Mouse (Mus musculus) testis, postnatal 10 days (tissue): Measurements from ENCODE around the gene Grin3b.

Experiments
- DNase-seq: peaks from one replicate; pipeline ENCODE4 v3.0.0; 2021; ENCODE audit warnings: low spot score

Grin3b gene

DNA sequence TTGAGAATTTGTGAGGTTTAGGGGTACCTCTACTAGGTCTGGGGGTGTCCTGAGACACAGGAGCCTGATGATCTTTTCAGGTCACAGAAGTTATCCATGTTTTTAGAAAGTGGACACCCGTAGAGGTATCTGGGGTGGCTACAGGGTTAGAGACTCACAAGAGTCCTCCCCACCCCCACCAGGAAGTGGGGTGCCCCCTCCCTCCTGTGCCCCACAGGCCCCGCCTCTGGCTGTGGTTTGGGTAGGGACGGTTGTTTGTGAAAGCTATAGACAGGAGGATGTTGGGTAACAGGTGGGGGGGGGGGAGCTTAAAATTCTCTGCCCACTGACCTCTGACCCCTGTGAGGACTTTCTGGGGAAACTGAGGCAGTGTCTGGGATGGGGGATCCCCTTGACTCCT lies 46.8 kb downstream of the Grin3b start:
- DNase-seq: no peak

DNA sequence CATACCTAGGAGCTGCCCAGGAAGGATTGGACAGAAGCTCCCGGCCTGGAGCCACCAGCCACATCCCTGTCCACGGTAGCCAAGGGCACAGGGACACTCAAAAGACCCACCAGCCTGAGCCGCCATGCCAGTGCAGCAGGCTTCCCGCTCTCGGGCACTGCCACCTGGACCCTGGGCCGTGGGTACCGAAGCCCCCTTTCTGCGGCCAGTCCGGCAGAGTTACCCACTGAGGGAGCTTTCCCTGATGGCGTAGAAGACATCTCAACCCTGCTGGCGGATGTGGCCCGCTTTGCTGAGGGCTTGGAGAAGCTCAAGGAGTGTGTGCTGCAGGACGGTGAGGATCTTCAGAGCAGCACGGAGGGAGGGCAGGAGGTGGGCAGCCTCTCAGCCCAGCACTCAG lies 47.3 kb downstream of the Grin3b start:
- DNase-seq: no peak

DNA sequence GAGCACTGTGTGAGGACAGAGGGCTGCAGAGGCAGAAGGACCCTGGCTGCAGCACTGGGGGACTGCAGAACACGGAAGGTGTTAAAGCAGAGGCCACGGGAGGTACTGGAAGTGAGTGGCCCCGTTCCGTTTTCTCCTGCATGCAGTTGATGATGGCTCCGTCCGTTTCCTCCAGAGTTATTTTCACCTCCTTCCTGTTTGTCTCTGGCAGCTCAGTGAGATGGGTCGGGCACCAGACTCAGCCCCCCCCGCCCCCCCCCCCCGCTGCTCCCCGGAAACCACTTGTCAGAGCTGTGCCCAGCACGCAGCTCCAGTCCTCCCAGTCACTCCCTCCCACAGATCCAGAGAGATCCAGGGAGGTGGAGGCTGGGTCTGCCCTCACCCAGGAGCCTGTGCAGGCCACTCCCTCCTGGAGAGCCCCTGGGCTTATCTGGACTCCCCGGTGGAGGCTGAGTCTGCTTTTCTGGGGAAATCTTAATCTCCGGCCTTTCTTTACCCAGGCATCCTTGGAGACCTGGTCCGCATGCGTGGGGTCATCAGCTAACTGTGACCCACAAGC lies 48.3 kb downstream of the Grin3b start:
- no peak for DNase-seq

DNA sequence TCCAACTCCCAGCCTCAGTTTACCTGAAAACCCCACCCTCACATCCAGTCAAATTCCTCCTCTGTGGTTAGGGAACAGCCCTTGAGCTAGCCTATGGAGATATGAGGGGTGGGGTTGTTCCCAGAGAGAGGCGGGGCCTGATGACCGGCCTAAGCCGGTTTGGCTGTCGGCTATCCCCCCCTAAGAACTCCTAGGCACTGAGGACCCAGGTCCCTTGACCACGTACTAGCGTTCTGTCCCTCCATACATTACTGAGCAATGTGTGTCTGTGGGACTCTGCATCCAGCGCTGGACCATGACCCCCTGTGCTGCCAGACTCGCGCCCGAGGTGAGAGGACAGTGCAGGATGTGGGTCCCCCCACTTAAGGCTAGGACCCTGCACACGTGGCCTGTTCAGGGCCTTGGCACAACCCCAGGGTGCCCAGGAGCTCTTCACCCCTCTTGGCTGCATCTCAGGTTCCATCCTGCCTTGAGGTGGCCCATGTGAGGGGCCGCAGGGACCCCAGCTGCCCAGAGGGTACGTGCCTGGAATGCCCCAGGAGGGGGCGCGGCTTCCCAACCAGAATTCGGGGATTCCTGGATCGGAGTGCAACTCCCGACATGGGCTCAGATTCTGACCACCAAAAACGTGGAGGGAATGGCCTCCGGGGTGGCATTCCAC lies 49.1 kb downstream of the Grin3b start:
- no peak for DNase-seq

DNA sequence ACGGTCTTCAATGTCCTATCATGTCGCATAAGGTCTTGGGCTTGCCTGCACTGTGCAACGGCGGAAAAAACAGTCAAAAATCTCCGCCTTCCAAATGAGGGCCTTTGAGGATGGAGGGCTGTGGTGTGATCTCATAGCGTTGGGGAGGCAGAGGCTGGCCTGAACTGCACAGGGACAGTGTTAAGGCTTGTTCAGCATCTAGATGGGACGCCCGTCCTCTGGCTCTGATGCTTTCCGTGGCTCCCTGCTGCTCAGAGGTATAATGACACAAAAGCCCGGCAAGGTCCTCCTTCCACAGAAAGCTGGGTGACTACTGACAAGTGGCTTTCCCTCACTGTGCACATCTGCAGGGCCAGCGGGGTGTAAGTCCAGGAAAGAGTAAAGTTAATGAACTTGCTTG lies 49.7 kb downstream of the Grin3b start:
- DNase-seq: no peak

DNA sequence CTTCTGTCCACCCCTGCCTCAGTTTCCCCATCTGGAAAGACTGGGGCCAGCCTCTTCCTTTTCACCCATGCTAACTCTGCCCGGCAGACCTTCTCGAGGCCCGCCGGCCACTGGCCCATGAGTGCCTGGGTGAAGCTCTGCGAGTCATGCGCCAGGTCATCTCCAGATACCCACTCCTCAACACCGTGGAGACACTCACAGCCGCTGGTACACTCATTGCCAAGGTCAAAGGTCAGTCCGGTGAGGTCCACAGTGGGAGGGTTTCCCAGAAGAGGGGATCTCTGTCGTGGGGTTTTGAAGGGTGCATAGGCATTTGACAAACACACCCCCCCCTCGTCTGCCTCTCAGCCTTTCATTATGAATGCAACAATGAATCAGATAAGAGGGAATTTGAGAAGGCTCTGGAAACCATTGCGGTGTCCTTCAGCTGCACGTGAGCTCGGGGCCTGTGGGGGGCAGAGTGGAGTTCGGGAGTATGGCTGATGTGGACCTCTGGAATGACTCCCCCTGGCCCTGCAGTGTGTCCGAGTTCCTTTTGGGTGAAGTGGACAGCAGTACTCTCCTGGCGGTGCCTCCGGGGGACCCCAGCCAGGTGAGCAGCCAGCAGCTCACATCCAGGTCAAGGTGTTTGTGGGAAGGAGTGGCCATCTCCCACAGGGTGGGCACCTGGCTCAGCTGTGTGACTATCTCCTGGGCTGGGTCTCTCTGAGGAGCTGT lies 50.2 kb downstream of the Grin3b start:
- DNase-seq: no peak

DNA sequence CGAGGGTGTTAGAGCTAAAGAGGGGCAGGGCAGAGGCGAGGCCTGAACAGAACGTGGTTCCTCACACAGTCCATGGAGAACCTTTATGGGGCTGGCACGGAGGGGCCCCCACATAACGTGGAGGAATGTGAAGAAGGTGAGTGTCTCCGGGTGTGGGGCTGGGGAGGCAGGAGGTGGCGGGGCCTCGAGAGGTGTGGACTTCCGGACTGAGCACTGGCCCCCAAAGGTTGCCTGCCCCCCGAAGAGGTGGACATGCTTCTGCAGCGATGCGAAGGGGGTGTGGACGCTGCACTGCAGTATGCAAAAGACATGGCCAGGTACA lies 50.8 kb downstream of the Grin3b start:
- no peak for DNase-seq

DNA sequence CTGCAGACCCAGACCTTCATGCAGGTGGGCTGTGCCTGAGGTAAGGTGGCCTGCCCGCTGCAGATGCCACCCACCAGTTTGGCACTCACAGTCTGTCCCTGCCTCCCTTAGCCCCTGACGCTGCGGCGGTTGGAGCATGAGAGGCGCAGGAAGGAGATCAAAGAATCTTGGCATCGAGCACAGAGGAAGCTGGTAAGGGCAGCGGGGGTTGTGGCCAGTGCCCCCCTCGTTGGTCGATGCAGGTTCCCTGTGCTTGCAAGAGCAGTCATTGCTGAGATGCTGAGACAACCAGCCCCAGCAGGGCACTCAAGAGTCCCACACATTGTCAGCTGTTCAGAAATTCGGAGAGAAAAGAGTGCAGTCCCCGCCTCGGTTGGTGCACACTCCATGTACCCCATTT lies 51.6 kb downstream of the Grin3b start:
- DNase-seq: no peak

DNA sequence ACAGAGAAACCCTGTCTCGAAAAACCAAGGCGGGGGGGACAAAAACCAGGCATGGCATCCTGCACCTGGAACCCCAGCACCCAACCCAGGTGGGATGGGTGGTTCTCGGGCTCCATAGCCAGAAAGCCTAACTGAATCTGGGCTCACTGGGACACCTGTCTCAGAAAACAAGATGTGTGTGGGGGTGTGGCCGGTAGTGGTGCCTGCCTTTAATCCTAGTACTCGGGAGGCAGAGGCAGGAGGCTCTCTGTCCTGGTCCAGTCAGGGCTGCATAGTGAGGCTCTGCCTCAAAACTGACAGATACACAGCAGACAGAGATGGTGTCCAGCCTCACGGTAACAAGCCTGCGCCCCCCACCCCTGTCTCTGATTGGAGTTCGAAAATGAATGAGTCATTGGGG lies 52.3 kb downstream of the Grin3b start:
- no peak for DNase-seq

DNA sequence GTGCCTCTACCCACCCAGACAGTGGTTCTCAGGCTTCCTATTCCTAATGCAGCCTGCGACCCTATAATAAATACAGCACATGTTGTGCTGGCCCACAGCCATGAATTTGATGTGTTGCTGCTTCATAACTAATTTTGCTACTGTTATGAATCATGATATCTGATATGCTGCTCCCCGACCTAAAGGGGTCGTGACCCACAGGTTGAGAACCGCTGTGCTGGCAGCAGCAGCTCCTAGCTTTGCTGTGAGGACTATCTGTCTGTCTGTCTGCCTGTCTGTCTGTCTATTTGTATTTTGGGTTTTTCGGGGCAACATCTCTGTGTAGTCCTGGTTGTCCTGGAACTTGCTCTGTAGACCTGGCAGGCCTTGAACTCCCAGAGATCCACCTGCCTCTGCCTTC lies 53.2 kb downstream of the Grin3b start:
- DNase-seq: no peak

DNA sequence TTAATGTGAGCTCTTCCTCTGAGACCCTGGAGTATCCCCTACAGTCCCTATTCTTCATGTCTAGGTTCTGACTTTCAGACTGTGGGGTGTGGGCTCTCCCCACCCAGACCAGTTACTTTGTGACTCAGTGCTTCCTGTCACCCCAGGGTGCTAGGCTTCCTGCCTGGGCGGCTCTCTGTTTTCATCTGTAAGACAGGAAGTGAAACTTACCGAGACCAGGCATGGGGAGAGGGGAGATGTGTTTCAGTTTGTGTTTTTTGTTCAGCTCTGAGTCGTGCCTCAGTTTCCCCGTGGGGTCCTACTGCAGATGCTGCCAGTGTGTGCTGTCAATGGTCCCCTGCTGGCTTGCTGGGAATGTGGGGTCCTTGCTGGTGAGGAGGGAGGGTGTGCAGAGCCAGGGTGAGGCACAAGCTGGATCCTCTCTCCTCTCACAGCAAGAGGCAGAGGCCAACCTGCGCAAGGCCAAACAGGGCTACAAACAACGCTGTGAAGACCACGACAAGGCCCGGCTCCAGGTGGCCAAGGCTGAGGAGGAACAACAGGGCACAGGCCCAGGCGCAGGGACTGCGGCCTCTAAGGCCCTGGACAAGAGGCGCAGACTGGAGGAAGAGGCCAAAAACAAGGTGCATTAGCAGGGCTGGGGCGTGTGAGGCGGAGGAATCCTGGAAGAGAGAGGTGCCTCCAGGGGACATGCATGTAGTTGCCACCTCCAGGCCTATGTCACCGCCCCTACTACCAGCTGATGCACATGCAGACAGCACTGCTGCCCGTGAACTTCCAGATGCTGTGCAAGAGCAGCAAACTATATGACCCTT lies 53.9 kb downstream of the Grin3b start:
- DNase-seq: no peak

DNA sequence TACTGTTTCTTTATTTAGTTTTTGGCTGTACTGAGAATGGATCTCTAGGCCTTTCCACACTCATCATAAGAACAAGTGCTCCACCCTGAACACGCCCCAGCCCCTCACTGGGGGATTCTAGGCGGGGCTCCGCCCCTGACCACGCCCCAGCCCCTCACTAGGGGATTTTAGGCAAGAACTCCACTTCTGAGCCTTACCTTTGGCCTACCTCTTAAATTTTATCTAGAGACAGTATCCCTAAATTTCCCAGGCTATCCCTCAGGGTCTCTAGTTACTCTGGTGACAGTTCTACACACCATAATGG lies 54.5 kb downstream of the Grin3b start:
- no peak for DNase-seq

DNA sequence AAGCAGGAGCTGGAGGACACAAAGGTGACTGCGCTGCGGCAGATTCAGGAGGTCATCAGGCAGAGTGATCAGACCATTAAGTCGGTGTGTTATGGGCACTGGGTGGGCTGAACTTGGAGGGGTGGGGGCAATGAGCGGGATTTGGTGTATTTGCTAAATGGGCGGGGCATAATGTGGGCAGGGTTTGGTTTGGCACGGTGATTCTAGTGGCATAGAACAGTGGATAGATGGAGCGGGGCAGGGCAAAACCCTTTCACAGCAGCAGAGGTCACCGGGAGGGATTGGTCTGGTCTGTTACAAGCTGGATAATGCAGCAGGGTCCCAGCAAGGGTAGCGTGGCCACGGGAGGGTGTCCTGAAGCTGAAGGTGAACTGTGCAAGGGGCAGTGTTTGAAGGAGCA lies 54.9 kb downstream of the Grin3b start:
- DNase-seq: no peak

DNA sequence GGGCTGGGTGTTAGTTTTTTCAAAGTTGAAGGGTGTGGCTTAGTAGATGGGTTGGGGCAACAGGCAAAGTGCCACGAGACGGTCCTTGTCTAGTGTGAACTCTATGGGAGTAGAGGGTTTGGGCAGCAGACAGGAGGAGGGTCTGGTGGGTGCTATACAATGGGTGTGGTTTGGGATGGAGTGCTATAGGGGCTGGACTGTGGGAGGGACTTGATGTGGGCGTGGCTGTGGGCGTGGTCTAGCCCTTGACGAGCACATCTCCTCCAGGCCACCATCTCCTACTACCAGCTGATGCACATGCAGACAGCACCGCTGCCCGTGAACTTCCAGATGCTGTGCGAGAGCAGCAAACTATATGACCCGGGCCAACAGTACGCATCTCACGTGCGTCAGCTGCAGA lies 55.4 kb downstream of the Grin3b start:
- peak; percentile 75 for DNase-seq
